Mouse (Mus musculus) layer of hippocampus, postnatal 10 days (tissue): ENCODE results near the gene Ak8. TPM values are rescaled to one million over a fixed set of nuclear protein-coding genes. Genes with fewer than 3 reads are reported as not detected.
A peak's percentile ranks its signal among the peaks of the same experiment; 100 is the strongest.

Experiments
- DNase-seq, 2 experiments: peaks; one replicate each; pipeline ENCODE4 v3.0.0; 2021; ENCODE audit warnings: low spot score in 2 of 2
- total RNA-seq, 2 experiments: library from RNA; stranded (reverse); gene quantifications; 2 replicates each; pipeline ENCODE4 v1.2.3; 2021

Ak8 gene
- total RNA-seq, 2 experiments from 2014 or later, result 1.8 TPM

DNA sequence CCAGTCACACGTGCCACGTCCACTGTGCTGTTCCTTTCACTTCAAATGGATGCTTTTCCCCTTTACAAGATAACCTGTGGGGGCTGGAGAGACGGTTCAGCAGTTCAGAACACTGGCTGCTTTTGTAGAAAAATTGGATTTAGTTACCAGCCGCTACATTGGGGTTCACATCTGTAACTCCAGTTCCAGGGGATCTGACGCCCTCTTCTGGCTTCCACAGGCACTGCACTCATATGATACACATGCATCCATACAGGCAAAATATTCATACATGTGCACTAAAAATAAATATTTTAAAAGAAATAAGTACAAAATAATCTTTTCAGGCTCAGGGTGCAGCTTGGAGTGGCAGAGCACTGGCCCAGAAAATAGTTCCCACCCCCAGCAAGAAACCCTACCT is 94.7 kb downstream of the Ak8 start:
- DNase-seq, result no peak

DNA sequence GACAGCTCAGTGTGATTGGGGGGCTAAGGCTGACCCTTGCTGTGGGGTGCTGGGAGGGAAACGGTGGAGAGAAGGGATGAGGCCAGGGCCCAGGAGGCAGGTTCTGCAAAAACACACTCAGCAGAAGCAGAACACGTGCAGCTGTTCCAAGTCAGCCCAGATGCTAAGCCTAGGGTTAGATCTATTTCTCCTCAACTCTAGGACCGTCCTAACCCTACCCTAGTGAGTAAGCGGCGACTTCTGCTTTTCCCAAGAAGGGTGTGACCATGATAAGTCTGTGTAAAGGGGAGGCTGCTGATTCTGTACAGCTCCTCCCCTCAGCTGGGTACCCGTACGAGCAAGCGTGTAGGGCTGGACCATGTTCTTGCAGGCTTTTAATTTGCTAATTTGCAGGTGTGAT is 96.3 kb downstream of the Ak8 start:
- DNase-seq, result no peak

DNA sequence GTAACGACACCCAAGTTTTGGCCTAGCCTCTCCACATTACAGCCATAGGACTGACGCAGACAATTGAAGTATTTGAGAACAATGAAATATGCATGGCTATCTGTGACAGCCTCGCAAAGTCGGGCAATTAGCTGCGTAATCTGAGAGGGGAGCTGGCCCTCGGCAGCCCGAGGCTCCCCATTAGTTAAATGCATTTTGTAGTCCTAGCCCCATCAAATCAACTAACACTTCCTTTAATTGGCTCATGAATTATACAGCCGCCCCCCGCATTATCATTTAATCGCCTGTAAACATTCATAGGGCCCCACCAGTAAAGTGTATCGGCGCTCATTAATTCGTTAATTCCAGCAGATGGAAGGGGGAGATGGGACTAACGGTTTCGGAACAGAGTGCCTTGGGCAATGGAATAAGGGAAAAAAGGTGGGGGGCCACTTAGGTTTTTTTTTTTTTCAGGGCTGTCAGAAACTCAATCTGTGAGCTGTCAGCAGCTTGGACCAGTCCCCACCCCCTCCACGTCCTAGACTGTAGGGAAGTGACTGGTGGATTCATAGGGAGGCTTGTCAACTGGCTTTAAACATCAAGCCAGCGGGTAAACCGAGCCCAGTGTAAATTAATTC is 97.6 kb downstream of the Ak8 start:
- peak in 1 of 2 experiments; percentile 27 for DNase-seq

DNA sequence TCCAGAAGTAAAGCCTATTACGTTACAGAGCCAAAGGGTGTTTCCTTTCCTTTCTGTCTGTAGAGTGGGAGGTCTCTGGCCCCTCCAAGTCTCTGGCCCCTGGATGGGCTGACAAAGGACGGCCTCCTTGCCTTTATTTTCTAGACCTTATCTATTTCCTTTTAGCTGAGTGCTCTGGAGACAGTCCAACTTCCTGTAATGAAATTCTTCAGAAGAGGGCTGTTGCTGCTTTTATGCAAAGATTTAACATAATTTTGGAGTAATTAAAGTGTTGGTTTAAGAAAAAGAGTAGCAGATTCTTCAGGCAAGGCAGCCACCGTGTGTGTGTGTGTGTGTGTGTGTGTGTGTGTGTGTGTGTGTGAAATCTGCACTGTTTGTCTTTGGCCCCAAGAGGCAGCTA is 98.4 kb downstream of the Ak8 start:
- no peak for DNase-seq

DNA sequence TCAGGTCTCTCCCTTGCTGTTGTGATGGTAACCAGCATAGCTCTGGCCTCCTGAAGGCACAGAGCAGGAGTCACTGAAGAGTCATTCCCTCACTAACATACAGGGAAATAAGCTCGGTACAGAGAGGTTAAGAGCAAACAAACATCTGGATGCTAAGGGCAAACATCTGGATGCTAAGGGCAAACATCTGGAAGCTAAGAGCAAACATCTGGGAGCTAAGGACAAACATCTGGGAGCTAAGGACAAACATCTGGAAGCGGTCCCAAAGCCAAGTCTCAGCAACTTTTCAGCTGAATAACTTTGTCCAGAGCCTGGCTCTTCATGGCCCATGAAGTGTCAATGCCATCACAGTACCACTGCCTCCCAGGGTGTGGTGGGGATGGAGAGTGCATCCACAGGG is 99.6 kb downstream of the Ak8 start:
- DNase-seq, result no peak

DNA sequence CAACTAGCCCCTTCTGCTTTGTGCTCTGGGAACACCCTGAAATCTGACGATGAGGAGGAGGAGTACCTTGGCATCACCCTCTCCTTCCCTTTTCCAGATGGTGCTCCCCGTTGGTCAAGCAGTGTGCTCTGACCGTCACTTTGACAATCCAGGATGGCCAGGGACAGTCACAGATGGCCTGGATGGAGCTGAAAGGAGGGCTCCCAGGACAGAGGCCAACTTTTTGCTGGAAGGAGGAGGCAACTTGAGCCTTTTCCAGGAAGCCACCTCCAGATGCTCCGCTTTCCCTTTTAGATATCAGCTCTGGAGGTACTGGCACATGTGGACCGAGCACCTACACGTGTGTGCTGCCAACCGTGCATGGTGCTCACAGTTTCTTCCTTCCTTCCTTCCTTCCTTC is 103.4 kb downstream of the Ak8 start:
- no peak for DNase-seq

DNA sequence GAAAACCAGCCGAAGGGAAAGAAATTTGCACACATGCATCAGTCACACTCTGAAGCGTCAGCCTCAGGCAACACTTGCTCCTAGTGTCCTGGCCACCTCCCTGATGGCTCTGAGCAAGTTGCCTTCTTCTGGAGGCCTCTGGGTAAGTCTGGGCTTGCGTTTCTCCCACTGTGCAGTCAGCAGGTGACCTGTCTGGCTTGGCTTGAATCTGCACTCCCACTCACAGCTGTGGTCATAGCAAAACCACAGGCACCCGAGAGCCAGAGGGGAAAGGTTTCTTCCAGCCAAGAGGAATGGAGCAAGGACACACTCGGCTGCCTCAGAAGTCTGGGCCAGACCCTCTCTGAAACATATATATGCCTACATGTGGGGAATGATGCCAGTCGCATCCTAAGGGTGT is 108.9 kb downstream of the Ak8 start:
- DNase-seq, result no peak

DNA sequence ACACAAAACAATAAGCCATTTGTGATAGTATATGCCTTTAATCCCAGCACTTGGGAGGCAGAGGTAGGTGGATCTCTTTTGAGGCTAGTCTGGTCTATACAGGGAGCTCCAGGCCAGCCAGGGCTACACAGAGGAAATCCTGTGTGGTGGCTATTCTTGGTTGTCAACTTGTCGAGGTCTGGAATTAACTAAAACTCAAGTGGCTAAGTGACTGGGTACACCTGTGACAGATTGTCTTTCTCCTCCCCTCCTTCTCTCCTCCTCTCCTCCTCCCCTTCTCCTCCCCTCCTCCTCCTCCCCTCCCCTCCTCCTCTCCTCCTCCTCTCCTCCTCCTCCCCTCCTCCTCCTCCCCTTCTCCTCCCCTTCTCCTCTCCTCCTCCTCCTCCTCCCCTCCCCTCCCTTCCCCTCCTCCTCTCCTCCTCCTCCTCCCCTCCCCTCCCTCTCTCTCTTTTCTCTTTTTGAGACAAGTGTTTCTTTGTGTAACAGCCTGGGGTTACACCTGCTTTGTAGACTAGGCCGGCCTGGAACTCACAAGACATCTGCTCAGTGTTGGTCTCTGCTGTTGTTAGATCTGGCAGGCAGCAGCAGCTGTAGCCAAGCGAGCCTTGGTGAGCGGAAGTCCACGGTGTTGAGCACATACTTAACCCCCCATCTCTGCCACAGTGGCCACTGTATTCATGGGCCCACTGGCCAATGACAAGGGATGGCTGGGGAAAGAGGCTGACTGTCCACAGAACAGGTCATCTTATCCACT is 110.5 kb downstream of the Ak8 start:
- DNase-seq, result no peak

DNA sequence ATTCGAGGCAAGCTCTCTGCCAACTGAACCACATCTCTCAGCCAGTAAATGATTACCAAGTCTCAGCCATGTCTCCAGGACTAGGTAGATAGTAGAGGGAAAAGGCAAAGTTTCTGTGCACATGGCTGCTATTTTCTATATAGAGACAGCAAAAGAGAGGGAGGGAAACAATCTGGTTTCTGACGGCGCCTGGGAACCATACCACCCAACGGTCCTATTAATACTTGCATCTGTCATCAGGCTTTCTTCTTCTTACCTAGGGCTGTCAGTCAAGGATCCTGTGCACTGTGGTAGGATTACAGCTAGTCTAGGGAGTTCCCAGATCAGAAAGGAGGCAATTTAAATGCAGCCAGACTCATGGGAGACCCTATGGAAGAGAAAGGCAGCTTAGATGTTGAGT is 118.9 kb downstream of the Ak8 start:
- peak; percentile 32 to 40 for DNase-seq

DNA sequence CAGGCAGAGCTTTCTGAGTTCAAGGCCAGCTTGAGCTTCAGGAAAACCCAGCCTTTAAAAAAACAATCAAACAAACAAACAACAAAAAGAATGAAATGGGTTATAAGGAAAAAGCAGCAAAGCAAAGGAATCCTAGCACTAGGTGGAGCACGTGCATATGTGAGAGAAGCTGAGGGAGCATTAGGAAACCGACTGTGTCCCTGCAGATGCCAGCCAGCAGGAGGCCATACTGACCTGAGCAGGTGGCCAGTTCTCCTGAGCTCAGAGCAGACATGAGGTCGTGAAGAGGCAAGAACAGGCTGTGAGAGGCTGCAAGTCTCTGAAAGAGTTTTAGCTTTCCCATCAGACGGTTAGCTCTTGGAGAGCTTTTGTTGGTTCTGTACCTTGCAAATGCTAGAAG is 129.3 kb downstream of the Ak8 start:
- no peak for DNase-seq

DNA sequence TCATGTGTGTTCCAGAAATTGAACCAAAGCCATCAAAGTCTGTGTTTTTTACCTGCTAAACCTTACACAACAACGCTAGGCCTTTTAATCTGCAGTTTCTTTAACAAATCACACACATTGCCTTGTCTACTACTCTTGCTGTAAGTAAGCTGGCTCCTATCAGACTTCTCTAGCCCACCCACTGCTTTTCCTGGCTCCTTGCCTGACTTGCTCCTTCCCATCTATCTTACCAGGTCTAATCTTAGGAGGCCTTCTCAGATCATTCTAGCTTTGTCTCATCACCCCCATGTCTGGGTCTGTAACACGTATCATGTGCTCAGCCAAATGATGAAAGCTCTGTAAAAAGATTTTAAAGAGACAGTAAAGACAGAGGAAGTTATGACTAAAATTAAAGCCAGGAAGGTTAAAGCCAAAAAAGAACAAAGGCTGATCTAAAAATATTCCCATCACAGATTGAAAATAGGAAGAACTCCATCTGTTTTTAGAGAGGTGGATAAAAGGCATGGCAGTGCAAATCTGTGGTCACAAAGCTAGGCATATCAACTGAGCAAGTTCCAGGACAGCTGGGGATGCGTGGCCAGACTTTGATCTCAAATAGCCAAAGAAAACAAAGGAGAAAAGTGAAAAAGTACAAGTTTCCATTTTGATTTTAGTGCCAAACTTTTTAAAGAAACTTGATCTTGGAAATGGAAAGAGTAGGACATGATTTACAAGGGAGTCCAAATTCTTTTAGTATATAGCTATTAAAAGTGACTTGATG is 136.4 kb downstream of the Ak8 start:
- DNase-seq, result no peak

DNA sequence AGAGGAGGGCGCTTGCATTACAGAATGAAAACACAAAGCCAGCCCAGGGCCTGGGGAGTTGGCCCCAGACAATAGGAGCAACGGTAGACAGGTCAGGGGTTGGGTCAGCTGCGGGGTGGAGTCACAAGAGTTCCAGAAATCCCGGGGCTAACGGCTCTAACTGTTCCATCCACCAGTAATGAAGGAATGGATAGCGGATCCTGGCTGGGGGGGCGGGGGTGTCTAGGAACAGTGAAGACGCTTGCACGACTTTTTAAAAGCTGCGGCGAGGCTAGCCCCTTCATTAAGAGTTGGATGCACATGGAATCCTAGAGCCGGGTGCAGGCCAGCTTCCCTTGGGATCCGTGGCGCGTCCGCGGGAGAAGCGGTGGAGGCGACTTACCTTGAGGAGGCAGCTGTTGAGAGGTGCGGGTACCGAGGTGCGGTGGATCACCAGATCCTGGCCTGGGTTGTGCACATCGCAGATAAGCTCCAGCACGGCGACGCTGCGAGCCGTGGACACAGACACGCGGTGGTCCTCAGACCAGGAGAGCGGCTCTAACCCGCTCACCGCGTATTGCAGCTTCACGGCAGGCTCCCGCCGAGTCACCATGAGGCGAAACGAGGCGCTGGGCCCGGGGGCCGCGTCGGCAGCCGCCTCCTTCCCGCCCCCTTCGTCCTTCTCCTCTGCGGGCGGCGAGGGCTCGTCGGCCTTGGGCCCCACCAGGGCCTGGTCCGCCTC is 139.7 kb downstream of the Ak8 start:
- DNase-seq, result no peak

DNA sequence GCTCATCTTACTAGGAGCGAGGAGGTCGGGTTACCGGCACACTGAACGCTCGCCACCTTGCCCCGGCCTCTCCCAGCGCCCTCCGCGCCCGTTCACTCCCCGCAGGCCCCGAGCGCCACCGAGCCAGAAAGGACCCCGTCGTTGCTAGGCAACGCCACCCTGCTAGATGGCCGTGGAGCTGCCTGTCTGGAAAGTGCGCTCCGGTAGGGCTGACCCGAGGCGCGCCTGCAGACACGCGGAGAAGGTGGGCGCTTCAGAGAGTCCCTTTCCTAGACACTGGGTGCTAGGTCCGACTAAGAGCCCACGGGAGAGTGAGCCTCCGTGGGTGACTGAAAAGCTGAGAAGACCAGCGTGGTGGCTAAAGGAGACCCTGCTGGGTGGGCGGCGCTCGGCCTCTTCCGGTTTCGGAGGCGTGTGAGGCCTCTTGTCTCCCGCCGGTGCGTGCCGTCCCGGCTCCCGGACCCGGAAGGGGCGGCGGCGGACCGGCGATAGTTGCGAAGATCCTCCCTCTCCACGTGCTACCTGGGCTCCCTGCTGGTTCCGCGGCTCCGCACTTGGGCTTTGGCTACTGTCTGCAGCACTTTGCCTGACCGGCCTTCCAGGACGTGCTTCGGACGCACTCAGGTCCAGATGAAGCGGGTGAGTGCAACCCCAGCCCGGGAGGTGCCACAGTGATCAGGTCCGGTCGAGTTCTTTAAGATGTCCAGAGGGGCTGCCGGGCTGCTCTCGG is 140.4 kb downstream of the Ak8 start, which contains the start of the genes Gtf3c4 and Ddx31:
Gene Gtf3c4 (minus strand): TSS at position 139 of the 730 bp plus-strand sequence.
Gene Ddx31 (plus strand): TSS at position 185 of the 730 bp plus-strand sequence.
- DNase-seq, result peak; percentile 97

DNA sequence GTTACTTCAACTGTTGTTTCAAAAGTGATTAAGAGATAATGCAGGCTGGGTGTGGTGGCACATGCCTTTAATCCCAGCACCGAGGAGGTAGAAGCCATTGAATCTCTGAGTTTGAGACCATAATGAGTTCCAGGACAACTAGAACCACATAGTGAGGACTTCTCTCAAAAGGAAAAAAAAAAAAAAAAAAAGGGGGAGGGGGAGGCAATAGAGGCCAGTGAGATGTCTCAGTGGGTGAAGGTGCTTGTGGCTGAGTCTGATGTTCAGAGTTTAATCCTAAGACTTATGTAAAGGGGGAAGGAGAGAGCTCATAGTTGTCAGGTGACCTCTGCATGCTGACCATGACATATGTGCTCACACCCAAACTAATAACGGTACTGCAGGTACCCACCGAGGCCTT is 142.1 kb downstream of the Ak8 start:
- no peak for DNase-seq

DNA sequence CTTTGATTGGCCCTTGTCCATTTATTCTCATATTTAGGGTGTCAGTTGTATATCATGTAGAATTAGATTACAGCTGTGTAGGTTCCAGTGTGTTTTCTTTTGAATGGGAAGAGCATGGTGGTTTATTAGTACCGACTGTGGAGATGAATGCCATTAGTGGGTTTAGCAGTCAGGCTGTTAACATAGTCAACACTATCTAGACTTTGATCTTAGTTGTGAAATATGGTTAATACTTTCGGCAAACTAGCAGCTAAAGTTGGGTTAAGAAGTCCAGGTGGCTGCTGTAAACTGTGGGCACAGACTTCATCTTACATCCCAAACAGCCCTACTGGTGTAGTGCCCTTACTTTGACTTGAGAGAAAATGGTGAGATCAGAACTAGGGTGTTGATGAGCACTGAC is 148.9 kb downstream of the Ak8 start:
- no peak for DNase-seq

DNA sequence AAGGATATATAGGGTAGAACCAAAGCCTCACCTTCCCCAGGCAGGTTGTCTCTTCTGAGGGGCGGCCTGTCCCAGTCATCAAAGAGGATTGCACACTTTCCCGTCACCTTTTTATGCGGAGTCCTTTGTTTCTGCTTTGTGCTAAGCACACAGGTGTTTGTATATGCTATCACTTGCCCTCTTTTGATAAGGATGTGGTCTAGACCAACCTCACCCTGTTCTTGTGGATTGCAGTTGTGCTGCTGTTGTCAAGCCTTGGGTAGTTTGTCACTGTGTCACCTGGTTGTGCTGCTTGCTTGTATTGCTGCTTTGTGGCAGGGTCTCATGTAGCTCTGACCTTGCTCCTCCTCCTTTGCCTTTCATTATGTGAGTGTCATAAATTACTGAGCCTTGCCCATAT is 152.6 kb downstream of the Ak8 start:
- no peak for DNase-seq

DNA sequence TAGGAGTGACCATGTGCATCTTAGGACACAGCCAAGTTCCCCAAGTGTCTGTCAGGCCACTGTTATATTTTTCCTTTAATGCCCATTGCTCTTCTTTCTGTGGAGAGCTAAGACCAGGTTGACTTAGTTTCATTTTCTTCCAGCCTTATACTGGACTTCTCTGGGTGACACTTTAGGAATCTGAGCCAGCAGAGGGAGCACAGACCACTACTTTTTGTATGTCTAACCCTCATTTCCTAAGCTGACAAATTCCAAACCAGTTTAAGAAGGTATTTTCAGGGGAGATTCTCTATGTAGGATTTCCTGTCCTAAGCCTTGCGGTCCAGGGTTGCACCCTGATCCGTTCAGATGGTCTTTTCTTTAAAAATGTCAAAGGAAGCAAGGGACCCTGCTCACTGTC is 155.8 kb downstream of the Ak8 start:
- DNase-seq, result no peak

DNA sequence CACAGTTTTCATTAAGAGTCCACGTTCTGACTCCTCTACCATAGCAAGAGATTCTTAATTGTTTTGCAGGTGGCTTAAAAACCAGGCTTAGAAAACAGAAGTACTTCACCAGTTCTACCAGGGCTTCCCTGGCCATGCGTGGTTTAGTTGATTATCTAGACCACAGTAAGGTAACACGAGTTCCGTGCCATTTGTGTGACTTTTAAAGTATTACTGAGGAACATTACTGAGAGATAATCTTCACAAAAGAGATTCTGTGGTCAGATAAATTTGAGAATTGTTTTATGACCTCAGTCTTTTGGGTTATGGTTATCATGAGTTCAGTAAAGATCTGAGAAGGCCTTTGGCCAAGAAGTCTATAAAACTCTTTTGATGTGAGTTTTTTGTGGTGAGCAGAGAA is 159.3 kb downstream of the Ak8 start:
- no peak for DNase-seq

DNA sequence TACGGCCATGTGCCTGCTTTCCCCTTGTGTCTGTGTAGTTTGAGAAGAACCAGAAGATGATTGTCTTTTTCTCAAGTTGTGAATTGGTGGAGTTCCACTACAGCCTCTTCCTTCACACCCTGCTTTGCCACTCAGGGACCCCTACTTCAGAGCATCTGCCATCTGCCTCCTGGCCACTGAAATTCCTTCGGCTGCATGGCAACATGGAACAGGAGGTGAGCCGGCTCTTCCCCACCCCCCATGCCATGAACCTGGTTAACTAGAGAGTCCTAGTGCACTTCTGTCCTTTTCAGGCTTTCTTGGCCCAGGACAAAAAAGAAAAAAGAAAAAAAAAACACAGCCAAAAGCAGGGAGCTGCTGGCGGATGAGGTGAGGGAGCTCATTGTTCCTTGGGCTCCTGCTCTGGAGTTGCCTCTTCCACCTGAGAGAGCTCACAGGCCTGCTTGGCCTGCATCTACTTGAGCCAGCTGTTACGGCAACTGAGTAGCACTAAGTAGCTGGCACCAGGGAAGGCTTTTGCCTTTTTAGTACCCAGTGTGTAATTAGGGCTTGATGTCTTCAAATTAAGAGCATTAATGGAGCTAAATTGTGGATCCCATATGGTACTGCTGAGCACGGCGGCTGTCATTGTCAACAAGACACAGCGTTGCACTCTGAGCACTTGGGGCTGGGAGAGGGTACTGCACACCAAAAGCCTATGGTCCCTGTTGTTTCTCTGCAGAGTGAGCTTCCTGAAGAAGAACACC is 160.9 kb downstream of the Ak8 start:
- DNase-seq, result no peak
